Mouse (Mus musculus): Measurements from ENCODE around the gene Recql5. TPM values are rescaled to one million over a fixed set of nuclear protein-coding genes. Genes with fewer than 3 reads are reported as not detected.
"Not testable (repeated sequence)": the region's sequence is repeated elsewhere in the genome, so short reads cannot be mapped to it uniquely, and the experiment has no call there.

Gene Recql5
- polyA plus RNA-seq, 1 experiment from 2014 or later = 25.0 TPM

GRCm38 (mm10) chr11:115872437-115872836, 60.8 kb downstream of the Recql5 start:
- WGBS = 63% methylated on average over 4 of the region's 4 CpGs
- H3K27me3 ChIP-seq = peaks cover 6% of the 10 kb centered on the region; the same call in 1 of the 2 replicates
- no peak overlapping the region for H3K9ac ChIP-seq
- H3K36me3 ChIP-seq = no peaks in the 10 kb centered on the region
- no peaks in the 10 kb centered on the region for H3K9me3 ChIP-seq
- H3K4me3 ChIP-seq = no peak overlapping the region
- no peak overlapping the region for H3K4me2 ChIP-seq
- no peak for ATAC-seq (ENCODE audit: low FRiP score)
- no peaks in the 10 kb centered on the region for H3K4me1 ChIP-seq (replicated peaks)
- H3K27ac ChIP-seq = no peak overlapping the region

- H3K4me2 ChIP-seq = no peak overlapping the region
- WGBS = 86% methylated on average over 8 of the region's 8 CpGs
- H3K27me3 ChIP-seq = no peaks in the 10 kb centered on the region; the same call in none of the 2 replicates
- no peak overlapping the region for H3K4me3 ChIP-seq
- no peaks in the 10 kb centered on the region for H3K9me3 ChIP-seq
- H3K36me3 ChIP-seq = no peaks in the 10 kb centered on the region
- H3K9ac ChIP-seq = no peak overlapping the region
- no peaks in the 10 kb centered on the region for H3K4me1 ChIP-seq (replicated peaks)
- no peak overlapping the region for H3K27ac ChIP-seq
- ATAC-seq (ENCODE audit: low FRiP score) = no peak
Measured at GRCm38 (mm10) chr11:115869393-115869792, 63.9 kb downstream of the Recql5 start.

- H3K4me2 ChIP-seq = no peak overlapping the region
- H3K27me3 ChIP-seq = peaks cover 45% of the 10 kb centered on the region
- no peak overlapping the region for H3K27ac ChIP-seq
- H3K9ac ChIP-seq = no peak overlapping the region
- no peaks in the 10 kb centered on the region for H3K9me3 ChIP-seq
- ATAC-seq (ENCODE audit: low FRiP score) = no peak
- no peaks in the 10 kb centered on the region for H3K36me3 ChIP-seq
- no peak overlapping the region for H3K4me3 ChIP-seq
- peaks cover 10% of the 10 kb centered on the region for H3K4me1 ChIP-seq (replicated peaks)
- WGBS = 90% methylated on average over 8 of the region's 8 CpGs
Measured at GRCm38 (mm10) chr11:115863895-115864294, 69.4 kb downstream of the Recql5 start.

- Histone ChIP-seq H3K4me3 (peak overlapping the region; percentile 37), H3K27me3 (peaks cover 77% of the 10 kb centered on the region), H3K9ac (peak overlapping the region; percentile 29; the same call in 1 of the 2 replicates), H3K4me1 (replicated peaks) (peaks cover 17% of the 10 kb centered on the region), H3K27ac (no peak overlapping the region), H3K4me2 (peak overlapping the region; percentile 54), H3K36me3 (no peaks in the 10 kb centered on the region), H3K9me3 (no peaks in the 10 kb centered on the region)
- 3% methylated on average over 68 of the region's 75 CpGs for WGBS
- ATAC-seq (ENCODE audit: low FRiP score) = peak; percentile 84; the same call in 1 of the 2 replicates
Measured at GRCm38 (mm10) chr11:115859143-115859945, 73.9 kb downstream of the Recql5 start.

GRCm38 (mm10) chr11:115858354-115858753, 74.9 kb downstream of the Recql5 start, which contains the start of gene Myo15b:
Myo15b (plus strand) TSS chr11:115858406.
- peaks cover 17% of the 10 kb centered on the region for H3K4me1 ChIP-seq (replicated peaks)
- no peaks in the 10 kb centered on the region for H3K36me3 ChIP-seq
- H3K9me3 ChIP-seq = no peaks in the 10 kb centered on the region
- H3K27ac ChIP-seq = no peak within 1 kb of the TSS
- 10% methylated on average over 27 of the region's 27 CpGs for WGBS
- H3K4me2 ChIP-seq = peak within 1 kb of the TSS; percentile 54
- no peak for ATAC-seq (ENCODE audit: low FRiP score)
- peak within 1 kb of the TSS; percentile 29; the same call in 1 of the 2 replicates for H3K9ac ChIP-seq
- H3K27me3 ChIP-seq = peaks cover 76% of the 10 kb centered on the region
- H3K4me3 ChIP-seq = peak within 1 kb of the TSS; percentile 37

- Histone ChIP-seq H3K4me2 (no peak overlapping the region), H3K36me3 (no peaks in the 10 kb centered on the region), H3K9ac (no peak overlapping the region), H3K27ac (no peak overlapping the region), H3K9me3 (no peaks in the 10 kb centered on the region), H3K4me1 (replicated peaks) (peaks cover 17% of the 10 kb centered on the region), H3K4me3 (no peak overlapping the region), H3K27me3 (peaks cover 72% of the 10 kb centered on the region)
- ATAC-seq (ENCODE audit: low FRiP score) = no peak
- WGBS = 36% methylated on average over 13 of the region's 13 CpGs
Measured at GRCm38 (mm10) chr11:115857936-115858335, 75.3 kb downstream of the Recql5 start.

GRCm38 (mm10) chr11:115857146-115857545, 76.1 kb downstream of the Recql5 start:
- not testable (repeated sequence) for ATAC-seq (ENCODE audit: low FRiP score); H3K9ac ChIP-seq; H3K27ac ChIP-seq; H3K9me3 ChIP-seq; H3K4me2 ChIP-seq; H3K36me3 ChIP-seq; H3K4me3 ChIP-seq
- H3K4me1 ChIP-seq (replicated peaks) = peaks cover 17% of the 10 kb centered on the region
- peaks cover 64% of the 10 kb centered on the region for H3K27me3 ChIP-seq
- WGBS = 90% methylated on average over 4 of the region's 4 CpGs

- no peak overlapping the region for H3K9ac ChIP-seq
- no peaks in the 10 kb centered on the region for H3K36me3 ChIP-seq
- 87% methylated on average over 6 of the region's 6 CpGs for WGBS
- no peak for ATAC-seq (ENCODE audit: low FRiP score)
- no peak overlapping the region for H3K4me2 ChIP-seq
- H3K27ac ChIP-seq = no peak overlapping the region
- H3K9me3 ChIP-seq = no peaks in the 10 kb centered on the region
- peaks cover 40% of the 10 kb centered on the region for H3K27me3 ChIP-seq
- peaks cover 15% of the 10 kb centered on the region for H3K4me1 ChIP-seq (replicated peaks)
- H3K4me3 ChIP-seq = no peak overlapping the region
Measured at GRCm38 (mm10) chr11:115854674-115855073, 78.6 kb downstream of the Recql5 start.

GRCm38 (mm10) chr11:115845819-115846218, 87.5 kb downstream of the Recql5 start:
- Histone ChIP-seq H3K4me1 (replicated peaks) (no peaks in the 10 kb centered on the region), H3K4me2 (no peak overlapping the region), H3K27ac (no peak overlapping the region), H3K27me3 (no peaks in the 10 kb centered on the region), H3K9ac (no peak overlapping the region), H3K36me3 (no peaks in the 10 kb centered on the region), H3K4me3 (no peak overlapping the region), H3K9me3 (no peaks in the 10 kb centered on the region)
- 98% methylated on average over 2 of the region's 2 CpGs for WGBS
- no peak for ATAC-seq (ENCODE audit: low FRiP score)

GRCm38 (mm10) chr11:115844240-115844639, 89.0 kb downstream of the Recql5 start:
- no peak for ATAC-seq (ENCODE audit: low FRiP score)
- no peaks in the 10 kb centered on the region for H3K4me1 ChIP-seq (replicated peaks)
- no peak overlapping the region for H3K4me3 ChIP-seq
- no peak overlapping the region for H3K4me2 ChIP-seq
- H3K9me3 ChIP-seq = no peaks in the 10 kb centered on the region
- H3K9ac ChIP-seq = no peak overlapping the region
- WGBS = 83% methylated on average over 8 of the region's 8 CpGs
- no peaks in the 10 kb centered on the region for H3K27me3 ChIP-seq
- H3K27ac ChIP-seq = no peak overlapping the region
- no peaks in the 10 kb centered on the region for H3K36me3 ChIP-seq

- WGBS = 96% methylated on average over 5 of the region's 5 CpGs
- no peak overlapping the region for H3K4me3 ChIP-seq
- no peak overlapping the region for H3K27ac ChIP-seq
- no peaks in the 10 kb centered on the region for H3K4me1 ChIP-seq (replicated peaks)
- H3K27me3 ChIP-seq = no peaks in the 10 kb centered on the region
- ATAC-seq (ENCODE audit: low FRiP score) = no peak
- H3K36me3 ChIP-seq = no peaks in the 10 kb centered on the region
- no peak overlapping the region for H3K9ac ChIP-seq
- no peak overlapping the region for H3K4me2 ChIP-seq
- H3K9me3 ChIP-seq = no peaks in the 10 kb centered on the region
Measured at GRCm38 (mm10) chr11:115843891-115844239, 89.4 kb downstream of the Recql5 start.

GRCm38 (mm10) chr11:115843141-115843890, 90.0 kb downstream of the Recql5 start:
- Histone ChIP-seq H3K4me3 (no peak overlapping the region), H3K9ac (no peak overlapping the region), H3K36me3 (no peaks in the 10 kb centered on the region), H3K4me2 (no peak overlapping the region), H3K9me3 (no peaks in the 10 kb centered on the region), H3K27me3 (no peaks in the 10 kb centered on the region), H3K27ac (no peak overlapping the region), H3K4me1 (replicated peaks) (no peaks in the 10 kb centered on the region)
- ATAC-seq (ENCODE audit: low FRiP score) = no peak
- 86% methylated on average over 12 of the region's 14 CpGs for WGBS
